8 mouse cellular contexts compared by ENCODE assay signal in the genomic region with DNA sequence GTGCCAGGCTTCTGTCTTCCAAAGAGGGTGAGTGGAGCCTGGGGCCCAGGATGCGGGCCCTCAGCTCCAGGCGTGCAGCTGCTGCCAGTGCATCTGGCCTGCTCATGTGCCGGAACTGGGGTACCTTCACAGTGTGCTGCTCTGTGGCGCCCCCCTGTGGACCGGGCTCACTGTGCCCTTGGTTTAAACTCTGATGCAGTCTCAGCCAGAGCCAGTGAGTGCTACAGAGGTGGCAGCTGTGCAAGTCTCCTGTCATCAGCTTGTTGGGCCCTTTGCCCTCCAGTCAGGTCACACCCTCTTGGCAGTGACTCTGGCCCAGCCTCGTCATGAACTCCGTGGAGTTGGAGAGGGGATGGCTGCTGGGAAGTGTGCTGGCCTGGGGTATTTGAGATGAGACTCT. TPM values are rescaled to one million over a fixed set of nuclear protein-coding genes. Genes with fewer than 3 reads are reported as not detected.
A peak's percentile ranks its signal among the peaks of the same experiment; 100 is the strongest.
DNase-seq lines count a peak whose midpoint lies in the region; ATAC-seq and TF ChIP-seq lines count a peak whose summit lies in the region.

No protein-coding gene starts in this region.

- DNase-seq in layer of hippocampus, postnatal 10 days (ENCODE audit: low spot score in 2 of 2): peak; percentile 50 to 53
- DNase-seq in layer of hippocampus, postnatal 36 days: no peak
- DNase-seq in MEL (ENCODE audit: low read depth, low spot score): peak; percentile 61
- DNase-seq in c-Kit-positive CD71-positive TER-119-positive erythroid progenitor cells, embryonic 14.5 days (ENCODE audit: low spot score): peak; percentile 50
- peak; percentile 69 to 81 for DNase-seq in heart, postnatal 14 days
- DNase-seq in left cerebral cortex, adult 8-10 months (ENCODE audit: low spot score in 2 of 2): no peak
- DNase-seq in frontal cortex, postnatal 14 days (ENCODE audit: low spot score in 2 of 2): no peak

- no peak for TF ChIP-seq EP300 in MEL (IDR thresholded peaks at IDR 0.05; ENCODE audit: low read depth in 1 of 2, low read length in 2 of 2)

- intact Hi-C loops in heart, postnatal 14 days (cut with DNase I): no loop called here

- no peak overlapping the region for H3K4me3 ChIP-seq in MEL (ENCODE audit: control insufficient read depth in 1 of 2, insufficient read depth in 1 of 2, low read depth in 2 of 2, low read length in 2 of 2)

- no peak for TF ChIP-seq POLR2A in MEL (IDR thresholded peaks at IDR 0.05; ENCODE audit: control insufficient read depth in 1 of 2, insufficient read depth in 1 of 2, low read depth in 1 of 2, low read length in 2 of 2, poor library complexity in 1 of 2)

- peak; percentile 66 to 84 (median 81) for TF ChIP-seq CTCF in MEL (IDR thresholded peaks at IDR 0.05 in 2 of 3, conservative IDR thresholded peaks at IDR 0.05 in 1 of 3; ENCODE audit: control insufficient read depth in 1 of 3, insufficient read depth in 1 of 3, low read depth in 2 of 3, low read length in 3 of 3, poor library complexity in 1 of 3, severe bottlenecking in 1 of 3)

- H3K9ac ChIP-seq in MEL (ENCODE audit: control insufficient read depth, low read depth, low read length, poor library complexity, severe bottlenecking): no peak overlapping the region

- H3K27ac ChIP-seq in MEL (ENCODE audit: control insufficient read depth, low read depth, low read length): no peak overlapping the region

- no peaks in the 10 kb centered on the region for H3K4me1 ChIP-seq in MEL (ENCODE audit: control insufficient read depth in 1 of 2, insufficient read depth in 2 of 2, low read length in 2 of 2)

- H3K36me3 ChIP-seq in MEL (ENCODE audit: control insufficient read depth in 1 of 2, insufficient read depth in 2 of 2, low read length in 2 of 2): peaks cover 0 to 11% of the 10 kb centered on the region in 2 experiments; a peak in 2 of 4 replicates

- ATAC-seq in megakaryocyte-erythroid progenitor cell, adult 5-6 weeks (replicated peaks; ENCODE audit: low FRiP score, low TSS enrichment, poor library complexity, severe bottlenecking): peak; percentile 53

- H3K79me2 ChIP-seq in MEL (ENCODE audit: control insufficient read depth, insufficient read depth, low read length, poor library complexity): no peaks in the 10 kb centered on the region

- H3K9me3 ChIP-seq in MEL (replicated peaks; ENCODE audit: insufficient read depth, low read length): no peaks in the 10 kb centered on the region

- no peaks in the 10 kb centered on the region for H3K27me3 ChIP-seq in MEL (ENCODE audit: control insufficient read depth in 1 of 2, insufficient read depth in 2 of 2, low read length in 2 of 2)

- TF ChIP-seq RAD21 in MEL (IDR thresholded peaks at IDR 0.05; ENCODE audit: low read depth, low read length): peak; percentile 16; the same call in 1 of the 2 replicates

TF ChIP-seq in MEL, 35 proteins besides CTCF, POLR2A, EP300 and RAD21:
- TF ChIP-seq MAFK (IDR thresholded peaks at IDR 0.05; ENCODE audit: borderline replicate concordance, low read depth, low read length) (no peak), SMC3 (IDR thresholded peaks at IDR 0.05; ENCODE audit: low read depth, low read length) (peak; percentile 36), ZC3H11A (IDR thresholded peaks at IDR 0.05; ENCODE audit: low read depth, low read length) (no peak), KAT2A (conservative IDR thresholded peaks at IDR 0.05; ENCODE audit: low read depth, low read length) (no peak), MYC (IDR thresholded peaks at IDR 0.05; ENCODE audit: low read depth, low read length) (no peak), TCF12 (IDR thresholded peaks at IDR 0.05; ENCODE audit: low read depth, low read length) (no peak)

RNA-seq across cellular contexts. Expression of a gene that starts 16.8 kb away (rescaled TPM):
- 10 to 100 TPM; 84.0 to 91.4 TPM for total RNA-seq in layer of hippocampus, postnatal 10 days (2021)
- 10 to 100 TPM; 88.7 to 89.0 TPM for total RNA-seq in layer of hippocampus, postnatal 36 days (2021)
- 62.1 and 66.9 TPM in 2 replicates for total RNA-seq in MEL (2012; rRNA removed)
- polyA plus RNA-seq in MEL (2012; ENCODE audit: insufficient read depth in 1 of 2, insufficient read length in 2 of 2, low read depth in 1 of 2, low replicate concordance in 2 of 2, missing spikeins in 1 of 2): 100 to 1,000 TPM in 1 of 2 experiments, not detected in 1; 113 TPM
- 10 to 100 TPM; 41.5 to 41.8 TPM for total RNA-seq in heart, postnatal 14 days (2021)
- total RNA-seq in megakaryocyte-erythroid progenitor cell, adult 5-6 weeks (2014; fragmentation: Nextera tagmentation): 51.4 and 53.5 TPM in 2 replicates
- total RNA-seq in megakaryocyte-erythroid progenitor cell, adult 5-6 weeks (2017): 34.2 and 36.4 TPM in 2 replicates
- total RNA-seq in left cerebral cortex, adult 8-10 months (2022): 100 to 1,000 TPM in 2 of 4 experiments, 10 to 100 TPM in 2; 97.0 to 104 (median 99.4) TPM

RNA-seq across cellular contexts. Expression of a gene that starts 49.9 kb away (rescaled TPM):
- 10 to 100 TPM; 76.4 to 96.2 TPM for total RNA-seq in layer of hippocampus, postnatal 10 days (2021)
- 10 to 100 TPM; 69.4 to 73.1 TPM for total RNA-seq in layer of hippocampus, postnatal 36 days (2021)
- 79.7 and 93.8 TPM in 2 replicates for total RNA-seq in MEL (2012; rRNA removed)
- polyA plus RNA-seq in MEL (2012; ENCODE audit: insufficient read depth in 1 of 2, insufficient read length in 2 of 2, low read depth in 1 of 2, low replicate concordance in 2 of 2, missing spikeins in 1 of 2): 100 to 1,000 TPM in 1 of 2 experiments, 10 to 100 TPM in 1; 88.2 to 123 TPM
- total RNA-seq in heart, postnatal 14 days (2021): 10 to 100 TPM; 45.1 to 46.6 TPM
- total RNA-seq in megakaryocyte-erythroid progenitor cell, adult 5-6 weeks (2014; fragmentation: Nextera tagmentation): 66.1 and 67.0 TPM in 2 replicates
- 31.2 and 54.2 TPM in 2 replicates for total RNA-seq in megakaryocyte-erythroid progenitor cell, adult 5-6 weeks (2017)
- total RNA-seq in left cerebral cortex, adult 8-10 months (2022): 10 to 100 TPM; 60.7 to 71.6 (median 61.4) TPM

RNA-seq across cellular contexts. Expression of a gene that starts 55.7 kb away (rescaled TPM):
- total RNA-seq in layer of hippocampus, postnatal 10 days (2021): 100 to 1,000 TPM; 458 to 467 TPM
- 100 to 1,000 TPM; 223 to 227 TPM for total RNA-seq in layer of hippocampus, postnatal 36 days (2021)
- total RNA-seq in MEL (2012; rRNA removed): 2,878 and 3,028 TPM in 2 replicates
- polyA plus RNA-seq in MEL (2012; ENCODE audit: insufficient read depth in 1 of 2, insufficient read length in 2 of 2, low read depth in 1 of 2, low replicate concordance in 2 of 2, missing spikeins in 1 of 2): 1,000 to 10,000 TPM; 3,294 to 4,164 TPM
- 100 to 1,000 TPM; 645 to 715 TPM for total RNA-seq in heart, postnatal 14 days (2021)
- total RNA-seq in megakaryocyte-erythroid progenitor cell, adult 5-6 weeks (2014; fragmentation: Nextera tagmentation): 2,668 and 3,132 TPM in 2 replicates
- total RNA-seq in megakaryocyte-erythroid progenitor cell, adult 5-6 weeks (2017): 1,591 and 2,082 TPM in 2 replicates
- total RNA-seq in left cerebral cortex, adult 8-10 months (2022): 100 to 1,000 TPM; 188 to 223 (median 203) TPM

Comparison
In these comparisons a context has a peak if more than half of its experiments do, and no peak if none do; other contexts are left out.
1. DNase-seq: peak in layer of hippocampus, postnatal 10 days (2 of 2), MEL (single experiment), c-Kit-positive CD71-positive TER-119-positive erythroid progenitor cells, embryonic 14.5 days (single experiment) and heart, postnatal 14 days (2 of 2); none in layer of hippocampus, postnatal 36 days (0 of 2), left cerebral cortex, adult 8-10 months (0 of 2) and frontal cortex, postnatal 14 days (0 of 2).